Mouse (Mus musculus): ENCODE results near the gene Inka1. TPM values are rescaled to one million over a fixed set of nuclear protein-coding genes. Genes with fewer than 3 reads are reported as not detected.
A peak's percentile ranks its signal among the peaks of the same experiment; 100 is the strongest.

Inka1 gene
- total and polyA plus RNA-seq, 3 experiments, result 25.2 to 30.2 (median 28.0) TPM

- Histone ChIP-seq H3K9ac (ENCODE audit: insufficient read depth, low read depth) (no peak overlapping the region), H3K27ac (ENCODE audit: insufficient read depth, low read depth) (no peak overlapping the region), H3K4me1 (ENCODE audit: control insufficient read depth in 1 of 2, insufficient read depth in 2 of 2) (peaks cover 6 to 16% of the 10 kb centered on the region in 2 experiments), H3K4me2 (ENCODE audit: insufficient read depth, low read depth, poor library complexity, severe bottlenecking) (peak overlapping the region; percentile 47; the same call in 1 of the 2 replicates), H3K36me3 (replicated peaks in 1 of 2; ENCODE audit: control insufficient read depth in 1 of 2, insufficient read depth in 1 of 2, low read length in 1 of 2) (no peaks in the 10 kb centered on the region), H3K27me3 (replicated peaks) (peaks cover 97% of the 10 kb centered on the region), H3K79me2 (replicated peaks; ENCODE audit: control insufficient read depth, extremely low read depth, insufficient read depth, poor library complexity, severe bottlenecking) (no peaks in the 10 kb centered on the region), H3K4me3 (replicated peaks in 1 of 3; ENCODE audit: low read depth in 2 of 3, low read length in 2 of 3, poor library complexity in 1 of 3) (no peak overlapping the region), H3K9me3 (replicated peaks; ENCODE audit: low read length) (no peaks in the 10 kb centered on the region)
- no peak for DNase-seq (ENCODE audit: extremely low read depth)
- dilution Hi-C loops (cut with MboI; ENCODE audit: extremely low pct_ligation_motif_present, extremely low pct_unique_long_range_greater_than_20kb, low sequenced_read_pairs) (no loop called here), in situ Hi-C loops (cut with MboI; ENCODE audit: low pct_ligation_motif_present, low pct_unique_long_range_greater_than_20kb, low sequenced_read_pairs) (no loop called here)
- TF ChIP-seq ELF1 (IDR thresholded peaks at IDR 0.05; ENCODE audit: low read depth, low read length), result no peak
- TF ChIP-seq HCFC1 (IDR thresholded peaks at IDR 0.05; ENCODE audit: low read depth, low read length), result no peak
- no peak for TF ChIP-seq RAD21 (IDR thresholded peaks at IDR 0.05; ENCODE audit: low read depth, low read length)
- TF ChIP-seq ZKSCAN1 (IDR thresholded peaks at IDR 0.05; ENCODE audit: borderline replicate concordance, low read depth, low read length), result no peak
- TF ChIP-seq SIN3A (IDR thresholded peaks at IDR 0.05; ENCODE audit: low read length), result no peak
- TF ChIP-seq BHLHE40 (IDR thresholded peaks at IDR 0.05; ENCODE audit: low read depth, low read length), result no peak
- no peak for TF ChIP-seq TBP (conservative IDR thresholded peaks at IDR 0.05; ENCODE audit: low read depth, low read length)
- no peak for TF ChIP-seq USF2 (conservative IDR thresholded peaks at IDR 0.05; ENCODE audit: low read depth, low read length)
- no peak for TF ChIP-seq POLR2A (IDR thresholded peaks at IDR 0.05; ENCODE audit: low read depth, low read length)
- TF ChIP-seq ZMIZ1 (IDR thresholded peaks at IDR 0.05; ENCODE audit: low read depth, low read length), result no peak
- no peak for TF ChIP-seq GABPA (IDR thresholded peaks at IDR 0.05; ENCODE audit: insufficient replicate concordance, low read depth, low read length)
- TF ChIP-seq UBTF (IDR thresholded peaks at IDR 0.05; ENCODE audit: low read depth, low read length), result no peak
- no peak for TF ChIP-seq KAT2A (IDR thresholded peaks at IDR 0.05; ENCODE audit: insufficient replicate concordance, low read length)
- TF ChIP-seq ZNF384 (IDR thresholded peaks at IDR 0.05; ENCODE audit: low read depth, low read length), result no peak
- no peak for TF ChIP-seq E2F4 (IDR thresholded peaks at IDR 0.05; ENCODE audit: insufficient replicate concordance, low read depth, low read length)
- TF ChIP-seq MYC (IDR thresholded peaks at IDR 0.05; ENCODE audit: low read depth, low read length), result no peak
- no peak for TF ChIP-seq RCOR1 (conservative IDR thresholded peaks at IDR 0.05; ENCODE audit: low read depth, low read length)
- TF ChIP-seq NRF1 (IDR thresholded peaks at IDR 0.05; ENCODE audit: low read depth, low read length), result no peak
Measured at GRCm38 (mm10) chr9:107936215-107936822, 49.4 kb downstream of the Inka1 start.

DNA sequence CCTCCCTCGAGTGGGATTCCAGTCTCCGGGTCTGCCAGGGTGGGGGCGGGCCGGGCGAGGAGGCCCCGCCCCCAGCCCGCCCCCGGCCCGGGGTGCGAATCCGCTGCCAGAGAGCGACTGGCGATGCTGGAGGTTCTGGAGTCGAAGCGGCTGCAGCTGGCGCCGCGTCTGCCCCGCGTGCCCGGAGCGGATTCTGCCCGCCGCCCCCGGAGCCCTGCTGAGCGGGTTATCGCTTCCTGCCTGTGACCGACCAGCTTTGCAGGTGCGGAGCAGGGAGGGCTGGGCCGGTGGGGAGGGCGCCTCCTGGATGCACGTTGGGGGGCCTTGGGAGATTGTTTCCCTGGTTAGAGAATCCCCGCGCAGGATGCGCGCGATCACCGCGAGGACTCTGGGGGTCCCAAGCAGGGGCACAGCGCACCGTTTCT, 49.9 kb downstream of the Inka1 start:
- Histone ChIP-seq H3K27me3 (replicated peaks) (peaks cover 97% of the 10 kb centered on the region), H3K4me3 (replicated peaks in 1 of 3; ENCODE audit: low read depth in 2 of 3, low read length in 2 of 3, poor library complexity in 1 of 3) (no peak overlapping the region)
- dilution Hi-C loops (cut with MboI; ENCODE audit: extremely low pct_ligation_motif_present, extremely low pct_unique_long_range_greater_than_20kb, low sequenced_read_pairs), result no loop called here

More for the DNA sequence above, 49.9 kb downstream of the Inka1 start:
- H3K4me2 ChIP-seq (ENCODE audit: insufficient read depth, low read depth, poor library complexity, severe bottlenecking), result peak overlapping the region; percentile 47
- in situ Hi-C loops (cut with MboI; ENCODE audit: low pct_ligation_motif_present, low pct_unique_long_range_greater_than_20kb, low sequenced_read_pairs), result no loop called here
- peaks cover 6 to 14% of the 10 kb centered on the region in 2 experiments for H3K4me1 ChIP-seq (ENCODE audit: control insufficient read depth in 1 of 2, insufficient read depth in 2 of 2)
- TF ChIP-seq TCF12 (IDR thresholded peaks at IDR 0.05; ENCODE audit: low read depth, low read length), result no peak
- TF ChIP-seq MAZ (IDR thresholded peaks at IDR 0.05; ENCODE audit: low read depth, low read length), result no peak
- no peak for TF ChIP-seq POLR2A (IDR thresholded peaks at IDR 0.05; ENCODE audit: low read depth, low read length)
- no peak for TF ChIP-seq TBP (conservative IDR thresholded peaks at IDR 0.05; ENCODE audit: low read depth, low read length)
- no peak for TF ChIP-seq BHLHE40 (IDR thresholded peaks at IDR 0.05; ENCODE audit: low read depth, low read length)
- no peak for TF ChIP-seq ETS1 (conservative IDR thresholded peaks at IDR 0.05; ENCODE audit: low read depth, low read length)
- TF ChIP-seq PAX5 (IDR thresholded peaks at IDR 0.05; ENCODE audit: low read length), result no peak
- TF ChIP-seq CHD2 (IDR thresholded peaks at IDR 0.05; ENCODE audit: low read length), result no peak
- no peak for TF ChIP-seq SIN3A (IDR thresholded peaks at IDR 0.05; ENCODE audit: low read length)
- TF ChIP-seq KAT2A (IDR thresholded peaks at IDR 0.05; ENCODE audit: insufficient replicate concordance, low read length), result no peak
- no peak for TF ChIP-seq MYC (IDR thresholded peaks at IDR 0.05; ENCODE audit: low read depth, low read length)
- H3K9me3 ChIP-seq (replicated peaks; ENCODE audit: low read length), result no peaks in the 10 kb centered on the region
- no peaks in the 10 kb centered on the region for H3K79me2 ChIP-seq (replicated peaks; ENCODE audit: control insufficient read depth, extremely low read depth, insufficient read depth, poor library complexity, severe bottlenecking)
- no peak overlapping the region for H3K9ac ChIP-seq (ENCODE audit: insufficient read depth, low read depth)
- H3K36me3 ChIP-seq (replicated peaks in 1 of 2; ENCODE audit: control insufficient read depth in 1 of 2, insufficient read depth in 1 of 2, low read length in 1 of 2), result no peaks in the 10 kb centered on the region
- no peak for DNase-seq (ENCODE audit: extremely low read depth)
- no peak overlapping the region for H3K27ac ChIP-seq (ENCODE audit: insufficient read depth, low read depth)

All from CH12.LX (cell line).